Mouse (Mus musculus): Measurements from ENCODE around the gene Terf2ip.

The Terf2ip gene

GRCm38 (mm10) chr8:112010997-112011815, at the start of gene Terf2ip, which contains the start of gene Kars:
Terf2ip (plus strand) TSS chr8:112011398.
Kars (minus strand) TSS chr8:112011323.
- DNase-seq (ENCODE audit: low read depth), result peak; percentile 96

- DNase-seq (ENCODE audit: low read depth), result no peak
Observed at GRCm38 (mm10) chr8:111962589-111962988, 48.6 kb upstream of the Terf2ip start.

- DNase-seq (ENCODE audit: low read depth), result no peak
Observed at GRCm38 (mm10) chr8:111963091-111963490, 48.1 kb upstream of the Terf2ip start.

- DNase-seq (ENCODE audit: low read depth), result no peak
Observed at GRCm38 (mm10) chr8:111963546-111963945, 47.7 kb upstream of the Terf2ip start.

GRCm38 (mm10) chr8:111964351-111964750, 46.8 kb upstream of the Terf2ip start:
- DNase-seq (ENCODE audit: low read depth), result peak; percentile 49

- DNase-seq (ENCODE audit: low read depth), result peak; percentile 75
Observed at GRCm38 (mm10) chr8:111964849-111965561, 46.2 kb upstream of the Terf2ip start.

DNA sequence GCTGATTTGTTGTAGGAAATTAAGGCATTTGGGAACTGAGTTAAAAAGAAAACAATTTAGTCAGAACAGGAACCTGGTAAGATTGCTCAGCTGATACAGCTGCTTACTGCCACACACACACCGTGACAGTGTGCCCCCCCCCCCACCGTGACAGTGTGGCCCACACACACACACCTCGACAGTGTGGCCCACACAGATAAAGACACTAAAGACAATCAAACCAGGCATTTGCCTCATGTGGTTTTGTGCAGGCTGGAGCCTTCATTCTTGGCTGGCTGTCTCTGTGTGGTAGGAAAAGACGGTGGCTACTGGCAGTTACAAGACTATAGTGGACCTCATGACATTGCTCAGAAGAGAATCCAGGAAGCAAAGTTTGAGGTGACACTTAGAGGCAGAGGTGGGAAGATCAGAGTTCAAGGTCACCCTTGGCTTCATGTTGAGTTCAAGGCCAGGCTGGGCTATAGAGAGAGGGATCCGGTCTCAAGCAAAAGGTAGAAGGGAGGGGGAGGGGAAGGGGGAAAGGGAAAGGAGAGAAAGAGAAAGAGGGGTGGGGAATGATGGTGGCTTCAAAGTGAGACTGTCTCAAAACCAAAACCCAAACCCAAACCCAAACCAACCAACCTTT, 43.8 kb upstream of the Terf2ip start:
- DNase-seq (ENCODE audit: low read depth), result no peak

- DNase-seq (ENCODE audit: low read depth), result no peak
Observed at GRCm38 (mm10) chr8:111968541-111968940, 42.7 kb upstream of the Terf2ip start.

- DNase-seq (ENCODE audit: low read depth), result no peak
Observed at GRCm38 (mm10) chr8:111968991-111969390, 42.2 kb upstream of the Terf2ip start.

- no peak for DNase-seq (ENCODE audit: low read depth)
Observed at GRCm38 (mm10) chr8:111974138-111974537, 37.1 kb upstream of the Terf2ip start.

- no peak for DNase-seq (ENCODE audit: low read depth)
Observed at GRCm38 (mm10) chr8:111975706-111976105, 35.5 kb upstream of the Terf2ip start.

DNA sequence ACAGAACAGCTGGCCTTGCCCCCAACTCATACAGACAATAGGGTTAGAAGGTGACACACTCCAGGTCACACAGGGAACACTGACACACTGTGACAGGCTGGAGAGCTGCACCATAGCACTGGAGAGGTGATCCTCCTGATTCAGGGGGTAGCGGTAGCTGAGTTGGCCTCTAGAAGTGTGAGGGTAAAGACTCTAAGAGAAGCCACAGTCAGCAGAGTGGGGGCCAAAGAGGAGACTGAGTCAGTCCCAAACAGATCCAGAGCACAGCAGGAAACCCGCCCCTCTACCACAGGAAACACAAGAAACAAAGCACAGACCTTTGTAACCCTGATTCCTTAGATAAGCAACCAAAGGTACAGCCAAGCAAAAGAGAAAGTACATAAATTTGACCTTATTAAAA, 34.9 kb upstream of the Terf2ip start:
- DNase-seq (ENCODE audit: low read depth), result no peak

DNA sequence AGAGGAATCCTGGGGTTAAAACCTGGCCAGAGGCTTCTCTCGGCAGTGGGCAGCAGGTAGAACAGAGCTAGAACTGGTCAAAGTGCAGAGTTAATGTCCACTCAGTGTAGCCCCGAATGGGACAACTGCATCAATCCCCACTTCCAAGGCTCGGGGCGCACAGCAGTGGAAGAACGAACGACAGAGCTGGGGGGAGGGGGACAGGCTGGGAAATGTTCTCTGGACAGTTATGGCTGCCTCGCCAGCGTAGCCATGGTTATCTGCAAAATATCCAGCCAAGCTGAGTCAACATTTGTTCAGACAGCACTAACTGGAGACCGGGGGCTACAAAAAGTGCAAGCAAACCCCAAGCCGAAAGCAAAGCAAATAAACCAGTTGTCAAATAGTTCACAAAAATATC, 33.1 kb upstream of the Terf2ip start:
- DNase-seq (ENCODE audit: low read depth), result no peak

DNA sequence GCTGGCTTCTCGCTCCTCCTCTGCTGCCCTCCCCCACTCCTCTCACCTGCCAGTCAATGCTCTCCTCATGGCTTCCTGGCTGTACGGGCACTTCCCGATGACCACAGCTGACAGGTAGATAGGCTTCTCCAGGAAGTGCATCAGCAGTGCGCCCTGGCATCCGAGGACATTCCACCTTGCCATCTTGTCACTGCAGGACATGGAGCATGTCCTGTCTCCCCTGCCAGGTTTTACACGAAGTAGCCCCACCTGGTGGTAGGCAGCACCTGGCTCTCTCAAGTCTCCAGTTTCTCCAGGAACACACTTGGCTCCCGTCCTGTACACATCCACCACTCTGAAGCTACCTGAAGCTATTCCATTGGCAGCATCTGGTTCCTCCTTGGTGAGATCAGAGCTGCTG, 29.1 kb upstream of the Terf2ip start:
- DNase-seq (ENCODE audit: low read depth), result no peak

DNA sequence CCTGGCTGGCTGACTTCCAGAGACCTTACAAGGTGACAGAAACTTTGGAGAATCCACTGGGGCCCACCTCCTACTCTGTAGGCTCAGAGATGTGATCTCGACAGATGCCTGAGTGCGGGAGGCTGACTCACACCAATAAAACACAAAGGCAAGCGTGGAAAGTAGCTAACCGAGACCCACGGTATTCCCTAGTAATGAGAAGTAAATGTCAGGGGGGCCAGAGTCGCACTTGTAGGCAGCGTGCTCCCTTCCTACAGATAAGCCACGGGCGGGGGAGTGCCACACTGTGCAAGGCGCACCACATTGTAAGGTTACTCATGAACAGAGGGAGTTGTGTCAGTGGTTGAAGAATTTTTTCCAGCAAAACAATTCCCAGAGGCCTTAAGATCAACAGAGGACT, 26.7 kb upstream of the Terf2ip start:
- DNase-seq (ENCODE audit: low read depth), result peak; percentile 44

DNA sequence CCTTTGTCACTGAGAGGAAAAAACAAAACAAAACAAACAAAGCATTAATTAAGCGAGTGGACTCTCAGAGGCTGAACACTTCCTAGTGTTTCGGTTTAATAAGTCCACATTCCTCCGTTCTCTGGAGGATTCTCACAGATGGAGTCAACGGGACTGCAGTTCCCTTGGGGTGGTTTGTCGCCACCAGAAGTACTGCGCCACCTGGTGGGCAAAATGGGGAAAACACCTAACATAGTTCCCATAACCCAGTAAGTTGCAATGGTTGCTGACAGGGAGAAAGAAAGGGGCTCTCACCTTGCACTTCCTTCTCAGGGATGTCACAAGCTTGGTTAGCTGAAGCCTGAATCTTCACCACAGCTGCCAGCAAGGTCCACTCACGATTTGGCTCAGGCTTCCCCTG, 21.3 kb upstream of the Terf2ip start:
- DNase-seq (ENCODE audit: low read depth), result peak; percentile 88

GRCm38 (mm10) chr8:111991278-111991677, 19.9 kb upstream of the Terf2ip start:
- DNase-seq (ENCODE audit: low read depth), result no peak

DNA sequence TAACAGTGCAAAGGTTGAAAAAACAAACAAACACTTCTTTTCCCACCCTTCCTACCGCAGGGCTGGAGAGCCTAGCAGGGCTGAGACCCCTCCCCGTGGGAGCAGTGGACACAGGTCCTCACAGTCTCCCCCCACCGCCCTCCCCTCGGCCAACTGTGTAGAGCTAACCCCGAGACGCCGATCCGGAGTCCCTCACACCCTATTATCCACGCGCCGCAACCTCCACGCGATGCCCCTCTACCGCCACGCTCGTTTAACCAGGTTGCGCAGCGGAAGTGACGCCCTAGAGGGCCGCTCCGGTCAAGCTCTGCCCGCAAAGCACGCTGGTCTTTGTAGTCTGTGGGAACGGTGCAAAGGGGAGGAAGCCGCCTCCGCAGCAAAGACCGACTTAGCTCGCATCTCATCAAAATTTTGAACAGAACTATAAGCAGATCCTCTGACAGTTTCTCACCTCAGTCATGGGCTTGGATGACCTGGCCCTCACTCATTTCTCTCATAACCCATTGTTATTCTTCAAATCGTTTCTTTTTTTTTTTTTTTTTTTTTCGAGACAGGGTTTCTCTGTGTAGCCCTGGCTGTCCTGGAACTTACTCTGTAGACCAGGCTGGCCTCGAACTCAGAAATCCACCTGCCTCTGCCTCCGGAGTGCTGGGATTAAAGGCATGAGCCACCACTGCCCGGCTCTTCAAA, 19.0 kb upstream of the Terf2ip start, which contains the start of gene Adat1:
Gene Adat1, minus strand, starts transcription at position 290 of the 690 bp plus-strand sequence.
- peak; percentile 91 for DNase-seq (ENCODE audit: low read depth)

DNA sequence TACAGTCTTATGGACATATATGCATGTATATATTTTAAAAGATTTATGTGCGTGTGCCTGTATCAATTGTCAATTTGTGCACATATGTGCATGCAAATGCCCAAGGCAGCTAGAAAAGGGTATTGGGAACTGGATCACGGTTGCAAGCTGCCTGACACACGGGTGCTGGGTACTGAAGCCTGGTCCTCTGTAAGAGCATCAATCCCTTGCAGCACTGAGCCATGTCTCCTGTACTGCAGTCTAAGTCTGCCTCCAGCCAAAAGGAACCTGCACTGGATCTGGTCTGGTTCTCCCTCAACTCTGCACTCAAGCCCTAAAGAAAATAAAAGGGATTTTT, 18.5 kb upstream of the Terf2ip start:
- DNase-seq (ENCODE audit: low read depth), result no peak

- no peak for DNase-seq (ENCODE audit: low read depth)
Observed at GRCm38 (mm10) chr8:112004754-112005153, 6.4 kb upstream of the Terf2ip start.

GRCm38 (mm10) chr8:112005601-112006000, 5.6 kb upstream of the Terf2ip start:
- DNase-seq (ENCODE audit: low read depth), result no peak

- no peak for DNase-seq (ENCODE audit: low read depth)
Observed at GRCm38 (mm10) chr8:112007669-112008068, 3.5 kb upstream of the Terf2ip start.
